Mouse (Mus musculus) embryonic facial prominence, embryonic 14.5 days (tissue): ENCODE data around the gene Col23a1. TPM values are rescaled to one million over a fixed set of nuclear protein-coding genes. Genes with fewer than 3 reads are reported as not detected.

Experiments
- ATAC-seq: fragments of 200-750 bp; cut with Nextera tagmentation; 2 replicates; pipeline ENCODE4 v1.8.0; 2017; ENCODE audit warnings: low read depth, moderate number of reproducible peaks, moderate TSS enrichment
- DNase-seq: peaks from one replicate; pipeline ENCODE4 v3.0.0-alpha.2; 2015; ENCODE audit warnings: low spot score
- H3K27ac ChIP-seq: fragments of 300-500 bp; sonication (generic); replicated peaks from 2 replicates; pipeline ENCODE4 v1.5.1; 2014; ENCODE audit warnings: low read depth, mild to moderate bottlenecking, low read length, moderate library complexity
- H3K27me3 ChIP-seq: fragments of 300-500 bp; sonication (generic); replicated peaks from 2 replicates; pipeline ENCODE4 v1.6.1; 2014; ENCODE audit warnings: low read length; ENCODE audit not compliant: control insufficient read depth, insufficient read depth
- H3K36me3 ChIP-seq: fragments of 300-500 bp; sonication (generic); 2 replicates; pipeline ENCODE4 v1.6.1; 2014; ENCODE audit warnings: low read length, mixed read lengths; ENCODE audit not compliant: control insufficient read depth, insufficient read depth
- H3K4me1 ChIP-seq: fragments of 300-500 bp; sonication (generic); 2 replicates; pipeline ENCODE4 v1.6.1; 2014; ENCODE audit warnings: antibody characterized with exemption, low read length; ENCODE audit not compliant: control insufficient read depth, insufficient read depth
- H3K4me2 ChIP-seq: fragments of 300-500 bp; sonication (generic); 2 replicates; pipeline ENCODE4 v1.6.1; 2014; ENCODE audit warnings: low read depth, mild to moderate bottlenecking, low read length, moderate library complexity, mixed read lengths
- H3K4me3 ChIP-seq: fragments of 300-500 bp; sonication (generic); 2 replicates; pipeline ENCODE4 v1.5.1; 2014; ENCODE audit warnings: low read depth, mild to moderate bottlenecking, low read length
- H3K9ac ChIP-seq: fragments of 300-500 bp; sonication (generic); 2 replicates; pipeline ENCODE4 v1.6.1; 2014; ENCODE audit warnings: low read depth, mild to moderate bottlenecking, low read length, moderate library complexity, mixed read lengths
- H3K9me3 ChIP-seq: fragments of 300-500 bp; sonication (generic); 2 replicates; pipeline ENCODE4 v1.6.1; 2016; ENCODE audit warnings: low read length; ENCODE audit not compliant: control insufficient read depth
- WGBS: fragments of 180-500 bp; shearing (Covaris S2); extraction: QIAGEN DNeasy Blood & Tissue Kit; methylation state at CpG from one replicate; pipeline ENCODE4 v1.1.7; 2014; 5-methylcytosine and 5-hydroxymethylcytosine counted together
- polyA plus RNA-seq: library from polyadenylated mRNA; unstranded; fragments of >200 nt; fragmentation: Nextera tagmentation; extraction: Ambion mirVana; gene quantifications from 2 replicates; pipeline ENCODE4 v1.2.1, GENCODE M21; 2014

Gene Col23a1
- polyA plus RNA-seq, 1 experiment from 2014 or later = 20.2 TPM

- Histone ChIP-seq H3K4me1 (0 out of 2 replicates have a peak, but pooled peaks cover 4% of the 10 kb centered on the region), H3K4me2 (no peak overlapping the region), H3K9ac (no peak overlapping the region), H3K9me3 (no peaks in the 10 kb centered on the region), H3K27me3 (0 out of 2 replicates have a peak, but pooled peaks cover 10% of the 10 kb centered on the region), H3K36me3 (no peaks in the 10 kb centered on the region), H3K4me3 (no peak overlapping the region), H3K27ac (no peak overlapping the region)
- WGBS = 53% methylated on average over 5 of the region's 5 CpGs
- no peak for DNase-seq
- no peak for ATAC-seq
Measured at GRCm38 (mm10) chr11:51377199-51377598, 87.5 kb downstream of the Col23a1 start.

GRCm38 (mm10) chr11:51388892-51389340 lies 99.2 kb downstream of the Col23a1 start:
- Histone ChIP-seq H3K9me3 (no peaks in the 10 kb centered on the region), H3K27ac (no peak overlapping the region), H3K4me1 (peaks cover 22% of the 10 kb centered on the region), H3K36me3 (no peaks in the 10 kb centered on the region), H3K4me3 (no peak overlapping the region), H3K9ac (no peak overlapping the region), H3K4me2 (0 out of 2 replicates have a peak overlapping the region, but pooled peaks have one; percentile 41), H3K27me3 (peaks cover 9% of the 10 kb centered on the region; the same call in 1 of the 2 replicates)
- 44% methylated on average over 8 of the region's 8 CpGs for WGBS
- ATAC-seq (no peak), DNase-seq (no peak)

- no peak overlapping the region for H3K4me3 ChIP-seq
- peaks cover 22% of the 10 kb centered on the region for H3K4me1 ChIP-seq
- H3K4me2 ChIP-seq = peak overlapping the region; percentile 41
- no peaks in the 10 kb centered on the region for H3K36me3 ChIP-seq
- peak; percentile 86 for DNase-seq
- peak; percentile 44 for ATAC-seq
- no peak overlapping the region for H3K9ac ChIP-seq
- H3K27ac ChIP-seq = peak overlapping the region; percentile 60
- H3K9me3 ChIP-seq = no peaks in the 10 kb centered on the region
- 31% methylated on average over 10 of the region's 10 CpGs for WGBS
- peaks cover 9% of the 10 kb centered on the region; the same call in 1 of the 2 replicates for H3K27me3 ChIP-seq
Measured at GRCm38 (mm10) chr11:51389763-51390162, 100.0 kb downstream of the Col23a1 start.

- H3K27ac ChIP-seq = peak overlapping the region; percentile 60; the same call in 1 of the 2 replicates
- no peaks in the 10 kb centered on the region for H3K9me3 ChIP-seq
Measured at GRCm38 (mm10) chr11:51390521-51390920, 100.8 kb downstream of the Col23a1 start.

GRCm38 (mm10) chr11:51391548-51391947 lies 101.8 kb downstream of the Col23a1 start:
- peak; percentile 48 for DNase-seq
- Histone ChIP-seq H3K9me3 (no peaks in the 10 kb centered on the region), H3K4me1 (peaks cover 22% of the 10 kb centered on the region), H3K4me2 (no peak overlapping the region), H3K9ac (no peak overlapping the region), H3K27me3 (peaks cover 9% of the 10 kb centered on the region; the same call in 1 of the 2 replicates), H3K27ac (no peak overlapping the region), H3K36me3 (no peaks in the 10 kb centered on the region), H3K4me3 (no peak overlapping the region)
- WGBS = 46% methylated on average over 4 of the region's 4 CpGs
- peak; percentile 26; the same call in 1 of the 2 replicates for ATAC-seq

More at GRCm38 (mm10) chr11:51390521-51390920, 100.8 kb downstream of the Col23a1 start:
- Histone ChIP-seq H3K4me2 (peak overlapping the region; percentile 41), H3K9ac (no peak overlapping the region), H3K27me3 (peaks cover 9% of the 10 kb centered on the region; the same call in 1 of the 2 replicates), H3K4me3 (no peak overlapping the region), H3K4me1 (peaks cover 22% of the 10 kb centered on the region), H3K36me3 (no peaks in the 10 kb centered on the region)
- DNase-seq = no peak
- WGBS = 25% methylated on average over 3 of the region's 3 CpGs
- 0 out of 2 replicates have a peak, but pooled peaks have one; percentile 20 for ATAC-seq

GRCm38 (mm10) chr11:51394301-51394865 lies 104.7 kb downstream of the Col23a1 start:
- H3K9me3 ChIP-seq = no peaks in the 10 kb centered on the region
- H3K9ac ChIP-seq = no peak overlapping the region
- H3K4me3 ChIP-seq = no peak overlapping the region
- peaks cover 15% of the 10 kb centered on the region for H3K4me1 ChIP-seq
- no peak overlapping the region for H3K4me2 ChIP-seq
- ATAC-seq (no peak), DNase-seq (peak; percentile 59)
- no peak overlapping the region for H3K27ac ChIP-seq
- WGBS = 29% methylated on average over 9 of the region's 9 CpGs
- no peaks in the 10 kb centered on the region for H3K36me3 ChIP-seq
- H3K27me3 ChIP-seq = no peaks in the 10 kb centered on the region

- H3K9me3 ChIP-seq = no peaks in the 10 kb centered on the region
- H3K4me2 ChIP-seq = no peak overlapping the region
- no peak overlapping the region for H3K9ac ChIP-seq
- no peaks in the 10 kb centered on the region for H3K36me3 ChIP-seq
- WGBS = 72% methylated on average over 2 of the region's 2 CpGs
- no peaks in the 10 kb centered on the region for H3K4me1 ChIP-seq
- no peaks in the 10 kb centered on the region for H3K27me3 ChIP-seq
- DNase-seq (no peak), ATAC-seq (no peak)
- H3K4me3 ChIP-seq = no peak overlapping the region
- H3K27ac ChIP-seq = no peak overlapping the region
Measured at GRCm38 (mm10) chr11:51396451-51396850, 106.7 kb downstream of the Col23a1 start.

- ATAC-seq = no peak
- no peak for DNase-seq
- H3K9me3 ChIP-seq = no peaks in the 10 kb centered on the region
- 86% methylated on average over 5 of the region's 5 CpGs for WGBS
- no peak overlapping the region for H3K4me2 ChIP-seq
- no peaks in the 10 kb centered on the region for H3K36me3 ChIP-seq
- H3K27ac ChIP-seq = no peak overlapping the region
- H3K4me1 ChIP-seq = peaks cover 1% of the 10 kb centered on the region; the same call in 1 of the 2 replicates
- H3K27me3 ChIP-seq = no peaks in the 10 kb centered on the region
- no peak overlapping the region for H3K9ac ChIP-seq
- H3K4me3 ChIP-seq = no peak overlapping the region
Measured at GRCm38 (mm10) chr11:51398084-51398483, 108.4 kb downstream of the Col23a1 start.

GRCm38 (mm10) chr11:51400356-51400755 lies 110.6 kb downstream of the Col23a1 start:
- H3K9me3 ChIP-seq = no peaks in the 10 kb centered on the region
- H3K4me1 ChIP-seq = peaks cover 7% of the 10 kb centered on the region; the same call in 1 of the 2 replicates
- H3K4me2 ChIP-seq = no peak overlapping the region
- no peak overlapping the region for H3K9ac ChIP-seq
- no peaks in the 10 kb centered on the region for H3K36me3 ChIP-seq
- ATAC-seq = no peak
- H3K27me3 ChIP-seq = no peaks in the 10 kb centered on the region
- H3K4me3 ChIP-seq = no peak overlapping the region
- no peak overlapping the region for H3K27ac ChIP-seq
- DNase-seq = no peak
- WGBS = 89% methylated on average over 10 of the region's 11 CpGs
